Mouse (Mus musculus) lung, embryonic 15.5 days (tissue): ENCODE data around the gene Atp2a2. TPM values are rescaled to one million over a fixed set of nuclear protein-coding genes. Genes with fewer than 3 reads are reported as not detected.

Experiments used
- ATAC-seq: fragments of 200-750 bp; cut with Nextera tagmentation; 2 replicates; pipeline ENCODE4 v1.8.0; 2017; ENCODE audit warnings: moderate number of reproducible peaks, borderline replicate concordance; ENCODE audit not compliant: low FRiP score, low TSS enrichment; ENCODE audit errors: extremely low read depth
- H3K27ac ChIP-seq: fragments of 300-500 bp; sonication (generic); 2 replicates; pipeline ENCODE4 v1.5.1; 2015; ENCODE audit warnings: moderate library complexity, mild to moderate bottlenecking, inconsistent platforms
- H3K27me3 ChIP-seq: fragments of 300-500 bp; sonication (generic); 2 replicates; pipeline ENCODE4 v1.6.1; 2015; ENCODE audit warnings: inconsistent platforms
- H3K36me3 ChIP-seq: fragments of 300-500 bp; sonication (generic); 2 replicates; pipeline ENCODE4 v1.6.1; 2015; ENCODE audit warnings: inconsistent platforms
- H3K4me1 ChIP-seq: fragments of 300-500 bp; sonication (generic); 2 replicates; pipeline ENCODE4 v1.6.1; 2015; ENCODE audit warnings: inconsistent platforms
- H3K4me2 ChIP-seq: fragments of 300-500 bp; sonication (generic); 2 replicates; pipeline ENCODE4 v1.6.1; 2015; ENCODE audit warnings: inconsistent platforms, mild to moderate bottlenecking, moderate library complexity
- H3K4me3 ChIP-seq: fragments of 300-500 bp; sonication (generic); 2 replicates; pipeline ENCODE4 v1.5.1; 2015; ENCODE audit warnings: mild to moderate bottlenecking, inconsistent platforms
- H3K9ac ChIP-seq: fragments of 300-500 bp; sonication (generic); 2 replicates; pipeline ENCODE4 v1.6.1; 2015; ENCODE audit warnings: inconsistent platforms
- H3K9me3 ChIP-seq: fragments of 300-500 bp; sonication (generic); 2 replicates; pipeline ENCODE4 v1.6.1; 2016; ENCODE audit warnings: inconsistent platforms
- WGBS: fragments of 180-500 bp; shearing (Covaris S2); methylation state at CpG from one replicate; pipeline ENCODE4 v1.1.7; 2015; 5-methylcytosine and 5-hydroxymethylcytosine counted together
- polyA plus RNA-seq: library from polyadenylated mRNA; unstranded; fragments of >200 nt; fragmentation: Nextera tagmentation; extraction: Ambion mirVana; gene quantifications from 2 replicates; pipeline ENCODE4 v1.2.1, GENCODE M21; 2015

Gene Atp2a2
- polyA plus RNA-seq, 1 experiment from 2014 or later: 37.3 TPM

GRCm38 (mm10) chr5:122415465-122415864 lies 86.6 kb downstream of the Atp2a2 start:
- Histone ChIP-seq H3K4me2 (no peak overlapping the region), H3K27me3 (no peaks in the 10 kb centered on the region), H3K9ac (no peak overlapping the region), H3K9me3 (no peaks in the 10 kb centered on the region), H3K4me1 (0 out of 2 replicates have a peak, but pooled peaks cover 4% of the 10 kb centered on the region), H3K27ac (no peak overlapping the region), H3K4me3 (no peak overlapping the region), H3K36me3 (no peaks in the 10 kb centered on the region)
- ATAC-seq: no peak
- WGBS: 85% methylated on average over 12 of the region's 12 CpGs

GRCm38 (mm10) chr5:122414351-122414750 lies 87.7 kb downstream of the Atp2a2 start:
- Histone ChIP-seq H3K4me2 (no peak overlapping the region), H3K27ac (no peak overlapping the region), H3K4me3 (no peak overlapping the region), H3K4me1 (0 out of 2 replicates have a peak, but pooled peaks cover 4% of the 10 kb centered on the region), H3K9me3 (no peaks in the 10 kb centered on the region), H3K9ac (no peak overlapping the region), H3K27me3 (no peaks in the 10 kb centered on the region), H3K36me3 (0 out of 2 replicates have a peak, but pooled peaks cover 4% of the 10 kb centered on the region)
- WGBS: 83% methylated on average over 5 of the region's 5 CpGs
- no peak for ATAC-seq

- H3K27ac ChIP-seq: no peak overlapping the region
- 35% methylated on average over 6 of the region's 6 CpGs for WGBS
- no peaks in the 10 kb centered on the region for H3K27me3 ChIP-seq
- H3K4me2 ChIP-seq: no peak overlapping the region
- peak; percentile 80; the same call in 1 of the 2 replicates for ATAC-seq
- H3K9ac ChIP-seq: no peak overlapping the region
- H3K36me3 ChIP-seq: 0 out of 2 replicates have a peak, but pooled peaks cover 4% of the 10 kb centered on the region
- 0 out of 2 replicates have a peak, but pooled peaks cover 4% of the 10 kb centered on the region for H3K4me1 ChIP-seq
- no peak overlapping the region for H3K4me3 ChIP-seq
- H3K9me3 ChIP-seq: no peaks in the 10 kb centered on the region
Measured at GRCm38 (mm10) chr5:122412826-122413225, 89.2 kb downstream of the Atp2a2 start.

- H3K27ac ChIP-seq: no peak overlapping the region
- H3K4me2 ChIP-seq: no peak overlapping the region
- no peak for ATAC-seq
- H3K9ac ChIP-seq: no peak overlapping the region
- 0 out of 2 replicates have a peak, but pooled peaks cover 4% of the 10 kb centered on the region for H3K4me1 ChIP-seq
- WGBS: 64% methylated on average over 5 of the region's 5 CpGs
- no peaks in the 10 kb centered on the region for H3K27me3 ChIP-seq
- no peak overlapping the region for H3K4me3 ChIP-seq
- H3K36me3 ChIP-seq: peaks cover 12% of the 10 kb centered on the region
- H3K9me3 ChIP-seq: no peaks in the 10 kb centered on the region
Measured at GRCm38 (mm10) chr5:122411892-122412291, 90.1 kb downstream of the Atp2a2 start.

- H3K27ac ChIP-seq: no peak overlapping the region
- H3K9ac ChIP-seq: no peak overlapping the region
- H3K9me3 ChIP-seq: no peaks in the 10 kb centered on the region
- H3K4me1 ChIP-seq: 0 out of 2 replicates have a peak, but pooled peaks cover 4% of the 10 kb centered on the region
- no peak overlapping the region for H3K4me3 ChIP-seq
- no peaks in the 10 kb centered on the region for H3K27me3 ChIP-seq
- H3K4me2 ChIP-seq: no peak overlapping the region
- no peak for ATAC-seq
- H3K36me3 ChIP-seq: peaks cover 31% of the 10 kb centered on the region
- WGBS: 84% methylated on average over 19 of the region's 19 CpGs
Measured at GRCm38 (mm10) chr5:122409692-122410645, 92.1 kb downstream of the Atp2a2 start.

- no peak overlapping the region for H3K27ac ChIP-seq
- H3K4me2 ChIP-seq: no peak overlapping the region
- H3K9ac ChIP-seq: no peak overlapping the region
- H3K9me3 ChIP-seq: no peaks in the 10 kb centered on the region
- ATAC-seq: no peak
- 90% methylated on average over 10 of the region's 10 CpGs for WGBS
- H3K36me3 ChIP-seq: peaks cover 64% of the 10 kb centered on the region
- 0 out of 2 replicates have a peak, but pooled peaks cover 10% of the 10 kb centered on the region for H3K4me1 ChIP-seq
- H3K27me3 ChIP-seq: no peaks in the 10 kb centered on the region
- H3K4me3 ChIP-seq: no peak overlapping the region
Measured at GRCm38 (mm10) chr5:122405537-122405936, 96.5 kb downstream of the Atp2a2 start.

Other genes starting within 250 kb of the Atp2a2 start
- gene Tctn1, start 237.8 kb downstream of the Atp2a2 start, polyA plus RNA-seq: 6.3 and 7.0 TPM in 2 replicates
- 7.6 and 8.7 TPM in 2 replicates for gene Pptc7, start 217.9 kb downstream of the Atp2a2 start, polyA plus RNA-seq
- 7.7 and 9.2 TPM in 2 replicates for gene Rad9b, start 148.0 kb downstream of the Atp2a2 start, polyA plus RNA-seq
- 211 and 224 TPM in 2 replicates for gene Vps29, start 147.9 kb downstream of the Atp2a2 start, polyA plus RNA-seq
- gene Gpn3, start 130.3 kb downstream of the Atp2a2 start, polyA plus RNA-seq: 70.5 and 70.7 TPM in 2 replicates
- 72.4 and 74.9 TPM in 2 replicates for gene Fam216a, start 129.9 kb downstream of the Atp2a2 start, polyA plus RNA-seq
- 152 and 160 TPM in 2 replicates for gene Arpc3, start 110.3 kb downstream of the Atp2a2 start, polyA plus RNA-seq
- gene Anapc7, start 80.5 kb downstream of the Atp2a2 start, polyA plus RNA-seq: 43.9 and 46.2 TPM in 2 replicates
- 36.3 and 37.3 TPM in 2 replicates for gene Ift81, start 112.3 kb upstream of the Atp2a2 start, polyA plus RNA-seq
- gene P2rx7, start 141.7 kb upstream of the Atp2a2 start, polyA plus RNA-seq: 3.1 and 3.3 TPM in 2 replicates
- gene P2rx4, start 205.3 kb upstream of the Atp2a2 start, polyA plus RNA-seq: 16.6 and 17.5 TPM in 2 replicates